Mouse (Mus musculus): Measurements from ENCODE around the gene Ggt7. TPM values are rescaled to one million over a fixed set of nuclear protein-coding genes. Genes with fewer than 3 reads are reported as not detected.
"Not testable (repeated sequence)": the region's sequence is repeated elsewhere in the genome, so short reads cannot be mapped to it uniquely, and the experiment has no call there.

Gene Ggt7
- polyA plus RNA-seq, 1 experiment from 2014 or later: 0.25 TPM

DNA sequence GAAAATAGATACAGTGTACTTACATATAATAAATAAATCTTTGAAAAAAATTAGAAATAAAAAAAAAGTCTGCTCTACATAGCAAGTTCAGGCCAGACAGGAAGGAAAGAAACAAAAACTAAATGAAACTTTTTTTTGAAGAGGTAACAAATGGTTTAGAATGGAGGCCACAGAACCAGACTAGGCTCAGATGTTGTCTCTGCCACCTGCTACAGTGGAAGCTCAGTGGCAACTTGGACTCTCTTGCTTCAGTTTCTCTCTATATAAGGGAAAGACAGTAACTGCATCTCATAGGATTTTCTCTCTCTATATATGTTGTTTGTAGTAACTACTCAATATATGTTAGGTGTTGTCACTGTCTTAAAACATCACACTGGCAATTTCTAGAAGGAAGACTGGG is 34.3 kb upstream of the Ggt7 start:
- Histone ChIP-seq H3K9ac (replicated peaks) (no peak overlapping the region), H3K4me1 (ENCODE audit: insufficient read depth) (no peaks in the 10 kb centered on the region; the same call in 1 of the 2 replicates), H3K36me3 (replicated peaks; ENCODE audit: insufficient read depth, low read length) (peaks cover 9% of the 10 kb centered on the region; the same call in 1 of the 2 replicates), H3K4me3 (ENCODE audit: low read depth, low read length) (no peak overlapping the region), H3K4me2 (ENCODE audit: low read depth, low read length) (no peak overlapping the region), H3K9me3 (ENCODE audit: low read length) (no peaks in the 10 kb centered on the region), H3K27ac (ENCODE audit: low read depth) (no peak overlapping the region), H3K27me3 (ENCODE audit: insufficient read depth, low read length) (no peaks in the 10 kb centered on the region)
- TF ChIP-seq EP300 (IDR thresholded peaks at IDR 0.05; ENCODE audit: low read depth): no peak
- TF ChIP-seq CTCF (IDR thresholded peaks at IDR 0.05; ENCODE audit: low read depth): no peak
- no peak for DNase-seq
- ATAC-seq: no peak

DNA sequence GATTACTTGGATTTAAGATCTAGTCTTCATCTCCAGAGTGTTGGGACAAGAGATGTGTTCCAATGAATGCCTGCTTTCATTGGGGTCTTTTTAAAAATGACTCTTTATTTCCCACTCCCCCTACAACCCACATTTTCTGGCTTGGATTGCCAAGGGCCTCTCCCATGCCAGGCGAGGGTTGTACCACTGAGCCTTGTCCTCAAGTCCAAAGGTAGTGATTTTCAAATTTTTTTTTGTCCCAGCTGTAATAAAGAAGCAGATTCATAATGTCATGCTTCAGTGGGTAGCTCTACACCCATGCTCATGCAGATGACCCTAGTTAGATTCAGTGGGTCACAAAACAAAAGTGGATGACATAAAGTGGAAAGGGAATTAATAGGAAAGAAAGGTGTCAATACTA is 28.9 kb upstream of the Ggt7 start:
- H3K27ac ChIP-seq (ENCODE audit: low read depth): no peak overlapping the region
- peaks cover 9% of the 10 kb centered on the region; the same call in 1 of the 2 replicates for H3K36me3 ChIP-seq (replicated peaks; ENCODE audit: insufficient read depth, low read length)
- no peak for ATAC-seq
- H3K27me3 ChIP-seq (ENCODE audit: insufficient read depth, low read length): no peaks in the 10 kb centered on the region
- no peaks in the 10 kb centered on the region for H3K9me3 ChIP-seq (ENCODE audit: low read length)
- DNase-seq: no peak
- H3K4me2 ChIP-seq (ENCODE audit: low read depth, low read length): no peak overlapping the region
- no peak for TF ChIP-seq EP300 (IDR thresholded peaks at IDR 0.05; ENCODE audit: low read depth)
- no peak for TF ChIP-seq CTCF (IDR thresholded peaks at IDR 0.05; ENCODE audit: low read depth)
- H3K4me3 ChIP-seq (ENCODE audit: low read depth, low read length): no peak overlapping the region
- no peak overlapping the region for H3K9ac ChIP-seq (replicated peaks)
- WGBS (ENCODE audit: insufficient replicate concordance): 79% methylated on average over 1 of the region's 1 CpGs
- H3K4me1 ChIP-seq (ENCODE audit: insufficient read depth): no peaks in the 10 kb centered on the region

DNA sequence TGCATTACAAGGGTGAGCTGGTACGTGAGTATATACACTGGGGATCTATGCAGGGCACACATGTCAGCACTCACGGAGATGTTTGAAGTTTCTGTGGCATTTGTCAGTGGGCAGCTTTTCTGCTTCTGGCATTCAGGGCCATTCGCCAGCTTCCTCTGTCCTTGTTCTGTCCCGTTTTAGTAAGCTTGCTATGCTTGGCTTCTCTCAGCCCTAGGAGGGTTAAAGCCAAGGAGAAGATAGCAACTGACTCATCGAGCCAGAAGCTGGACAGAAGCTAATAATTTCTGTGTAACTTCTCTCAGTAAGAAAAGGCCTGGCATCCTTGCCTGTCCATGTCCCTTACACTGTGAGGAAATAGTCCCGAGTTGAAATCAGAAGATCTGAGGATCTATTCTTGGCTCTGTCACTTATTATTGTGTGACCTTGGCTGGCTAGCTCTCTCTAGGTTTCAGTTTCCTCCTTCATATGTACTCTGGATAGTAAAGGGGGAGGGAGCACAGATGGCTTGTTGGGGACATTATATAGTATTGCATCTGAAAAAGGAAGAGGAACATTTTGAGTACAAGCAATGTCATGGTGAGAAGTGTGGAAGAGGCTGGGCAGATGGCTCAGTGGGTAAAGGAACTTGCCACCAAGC is 22.9 kb upstream of the Ggt7 start:
- no peak for ATAC-seq
- Histone ChIP-seq H3K36me3 (replicated peaks; ENCODE audit: insufficient read depth, low read length) (no peaks in the 10 kb centered on the region), H3K4me1 (ENCODE audit: insufficient read depth) (peaks cover 9% of the 10 kb centered on the region; the same call in 1 of the 2 replicates), H3K9ac (replicated peaks) (no peak overlapping the region), H3K27me3 (ENCODE audit: insufficient read depth, low read length) (no peaks in the 10 kb centered on the region), H3K27ac (ENCODE audit: low read depth) (0 out of 2 replicates have a peak overlapping the region, but pooled peaks have one; percentile 16), H3K4me2 (ENCODE audit: low read depth, low read length) (no peak overlapping the region), H3K4me3 (ENCODE audit: low read depth, low read length) (no peak overlapping the region), H3K9me3 (ENCODE audit: low read length) (no peaks in the 10 kb centered on the region)
- DNase-seq: no peak
- WGBS (ENCODE audit: insufficient replicate concordance): 53% methylated on average over 6 of the region's 6 CpGs
- TF ChIP-seq EP300 (IDR thresholded peaks at IDR 0.05; ENCODE audit: low read depth) (no peak), CTCF (IDR thresholded peaks at IDR 0.05; ENCODE audit: low read depth) (no peak)

DNA sequence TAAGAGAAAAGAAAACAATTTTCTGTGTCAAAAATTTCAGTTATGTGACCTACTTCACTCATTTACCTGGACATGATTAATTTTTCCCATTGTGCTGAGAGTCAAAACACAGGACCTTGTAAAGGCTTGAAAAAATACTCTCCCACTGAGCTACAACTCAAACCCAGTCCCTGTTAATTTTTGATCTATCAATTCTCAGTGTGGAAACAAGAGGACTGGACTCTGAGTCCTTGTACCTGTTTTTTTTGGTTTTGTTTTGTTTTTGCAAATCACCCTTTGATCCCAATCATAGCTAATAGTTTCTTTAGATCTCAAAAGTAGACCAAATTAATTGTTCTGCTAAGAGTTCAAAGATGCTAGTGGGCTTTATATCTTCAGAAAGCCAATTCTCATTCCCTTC is 21.7 kb upstream of the Ggt7 start:
- Histone ChIP-seq H3K9me3 (ENCODE audit: low read length) (no peaks in the 10 kb centered on the region), H3K27ac (ENCODE audit: low read depth) (no peak overlapping the region)
- no peak for TF ChIP-seq EP300 (IDR thresholded peaks at IDR 0.05; ENCODE audit: low read depth)
- no peak for TF ChIP-seq CTCF (IDR thresholded peaks at IDR 0.05; ENCODE audit: low read depth)

DNA sequence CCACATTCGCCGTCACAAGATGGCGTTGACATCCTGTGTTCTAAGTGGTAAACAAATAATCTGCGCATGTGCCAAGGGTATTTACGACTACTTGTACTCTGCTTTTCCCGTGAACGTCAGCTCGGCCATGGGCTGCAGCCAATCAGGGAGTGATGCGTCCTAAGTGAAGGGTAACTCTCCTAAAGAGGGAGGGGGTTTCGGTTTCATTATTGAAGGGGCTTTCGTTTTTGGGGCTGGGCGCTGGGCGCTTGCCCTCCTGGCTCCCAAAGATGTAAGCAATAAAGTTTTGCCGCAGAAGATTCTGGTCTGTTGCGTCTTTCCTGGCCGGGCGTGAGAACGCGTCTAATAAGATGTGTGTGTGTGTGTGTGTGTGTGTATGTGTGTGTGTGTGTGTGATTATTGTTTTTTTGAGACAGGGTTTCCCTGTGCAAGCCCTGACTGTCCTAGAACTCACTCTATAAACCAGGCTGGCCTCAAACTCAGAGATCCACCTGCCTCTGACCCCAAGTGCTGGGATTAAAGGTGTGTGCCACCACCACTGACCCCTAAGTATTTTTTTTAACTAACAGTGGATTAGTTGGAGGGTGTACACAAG is 20.5 kb upstream of the Ggt7 start:
- H3K4me2 ChIP-seq (ENCODE audit: low read depth, low read length); H3K9ac ChIP-seq (replicated peaks); DNase-seq; H3K9me3 ChIP-seq (ENCODE audit: low read length); H3K4me1 ChIP-seq (ENCODE audit: insufficient read depth); H3K36me3 ChIP-seq (replicated peaks; ENCODE audit: insufficient read depth, low read length); H3K27me3 ChIP-seq (ENCODE audit: insufficient read depth, low read length): not testable (repeated sequence)
- WGBS (ENCODE audit: insufficient replicate concordance): 76% methylated on average over 14 of the region's 19 CpGs
- Histone ChIP-seq H3K4me3 (ENCODE audit: low read depth, low read length) (peak overlapping the region; percentile 25; the same call in 1 of the 2 replicates), H3K27ac (ENCODE audit: low read depth) (peak overlapping the region; percentile 44)
- peak; percentile 78 for ATAC-seq

More for the DNA sequence above, 21.7 kb upstream of the Ggt7 start:
- H3K4me1 ChIP-seq (ENCODE audit: insufficient read depth): peaks cover 9% of the 10 kb centered on the region; the same call in 1 of the 2 replicates
- no peaks in the 10 kb centered on the region for H3K27me3 ChIP-seq (ENCODE audit: insufficient read depth, low read length)
- H3K36me3 ChIP-seq (replicated peaks; ENCODE audit: insufficient read depth, low read length): no peaks in the 10 kb centered on the region
- no peak overlapping the region for H3K9ac ChIP-seq (replicated peaks)
- no peak overlapping the region for H3K4me3 ChIP-seq (ENCODE audit: low read depth, low read length)
- H3K4me2 ChIP-seq (ENCODE audit: low read depth, low read length): no peak overlapping the region
- DNase-seq (no peak), ATAC-seq (no peak)

DNA sequence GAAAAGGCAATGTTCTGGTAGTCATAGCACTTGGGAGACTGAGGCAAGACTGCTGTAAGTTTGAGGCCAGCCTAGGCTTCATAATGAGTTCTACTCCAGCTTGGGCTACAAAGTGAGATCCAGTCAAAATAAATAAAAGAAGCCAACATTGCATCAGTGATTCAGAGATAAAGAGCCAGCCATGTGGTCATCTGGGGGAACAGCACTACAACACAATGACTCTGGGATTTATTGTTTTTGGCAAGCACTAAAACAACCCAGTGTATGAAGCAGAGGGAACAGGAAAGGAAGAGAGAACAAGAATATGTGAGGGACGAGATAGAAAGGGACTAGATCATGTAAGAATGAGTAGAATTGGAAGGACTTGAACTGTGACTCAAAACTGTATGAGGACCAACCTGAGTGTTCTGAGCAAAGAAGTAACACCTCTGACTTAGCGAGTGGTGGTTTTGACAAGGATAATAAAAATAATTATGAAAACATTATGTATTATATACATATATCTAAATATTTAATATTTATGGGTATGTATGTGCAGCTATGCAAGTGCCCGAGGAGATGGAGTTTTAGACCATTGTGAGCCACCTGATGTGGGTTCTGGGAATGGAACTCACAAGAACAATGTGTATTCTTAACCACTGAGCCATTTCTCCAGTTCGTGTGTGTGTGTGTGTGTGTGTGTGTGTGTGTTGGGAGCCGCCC is 19.9 kb upstream of the Ggt7 start:
- 66% methylated on average over 5 of the region's 5 CpGs for WGBS (ENCODE audit: insufficient replicate concordance)
- ATAC-seq: peak; percentile 62

More for the DNA sequence above, 19.9 kb upstream of the Ggt7 start:
- Histone ChIP-seq H3K4me2 (ENCODE audit: low read depth, low read length) (0 out of 2 replicates have a peak overlapping the region, but pooled peaks have one; percentile 18), H3K27ac (ENCODE audit: low read depth) (peak overlapping the region; percentile 40; the same call in 1 of the 2 replicates), H3K27me3 (ENCODE audit: insufficient read depth, low read length) (no peaks in the 10 kb centered on the region), H3K9me3 (ENCODE audit: low read length) (no peaks in the 10 kb centered on the region), H3K9ac (replicated peaks) (no peak overlapping the region), H3K4me3 (ENCODE audit: low read depth, low read length) (no peak overlapping the region), H3K4me1 (ENCODE audit: insufficient read depth) (peaks cover 9% of the 10 kb centered on the region; the same call in 1 of the 2 replicates), H3K36me3 (replicated peaks; ENCODE audit: insufficient read depth, low read length) (no peaks in the 10 kb centered on the region)
- no peak for DNase-seq
- no peak for TF ChIP-seq CTCF (IDR thresholded peaks at IDR 0.05; ENCODE audit: low read depth)
- TF ChIP-seq EP300 (IDR thresholded peaks at IDR 0.05; ENCODE audit: low read depth): no peak
